In genomic region chr17:24527315-24527714, GRCm38 (mm10) we compare ENCODE assay signal across 8 mouse cellular contexts. TPM values are rescaled to one million over a fixed set of nuclear protein-coding genes. Genes with fewer than 3 reads are reported as not detected.
A peak's percentile ranks its signal among the peaks of the same experiment; 100 is the strongest.
DNase-seq lines count a peak whose midpoint lies in the region; ATAC-seq and TF ChIP-seq lines count a peak whose summit lies in the region.

No protein-coding gene starts in this region.

- WGBS in heart, embryonic 10.5 days = 0% methylated on average over 19 of the region's 19 CpGs
- under 1% methylated on average over 19 of the region's 19 CpGs for WGBS in forebrain, embryonic 15.5 days
- under 1% methylated on average over 19 of the region's 19 CpGs for WGBS in lung, postnatal 0 days

- peak overlapping the region; percentile 65 for H3K4me2 ChIP-seq in forebrain, embryonic 15.5 days (replicated peaks)
- peak overlapping the region; percentile 59 for H3K4me2 ChIP-seq in lung, postnatal 0 days (replicated peaks; ENCODE audit: low read depth, low read length)

- no peaks in the 10 kb centered on the region for H3K9me3 ChIP-seq in heart, embryonic 10.5 days
- no peaks in the 10 kb centered on the region for H3K9me3 ChIP-seq in ES-E14 (ENCODE audit: control insufficient read depth, insufficient read depth, low read depth, low read length)
- no peaks in the 10 kb centered on the region for H3K9me3 ChIP-seq in forebrain, embryonic 15.5 days
- H3K9me3 ChIP-seq in lung, postnatal 0 days (ENCODE audit: low read length) = no peaks in the 10 kb centered on the region

- ATAC-seq in forebrain, embryonic 15.5 days (replicated peaks) = peak; percentile 1; the same call in 1 of the 2 replicates
- ATAC-seq in lung, postnatal 0 days = 0 out of 2 replicates have a peak, but pooled peaks have one; percentile 8

- intact Hi-C loops in heart, postnatal 25 days (cut with DNase I) = loop anchor here (5.0 kb wide), 3 partner anchors 125 to 190 kb away; partner anchors contain the start of genes Rnf151, Rps2, Slc9a3r2 and Zfp598
- intact Hi-C loops in left cerebral cortex, postnatal 10 days (cut with DNase I) = no loop called here

- TF ChIP-seq EP300 in lung, postnatal 0 days (IDR thresholded peaks at IDR 0.05) = no peak

- 0 out of 2 replicates have a peak, but pooled peaks cover 5% of the 10 kb centered on the region for H3K27me3 ChIP-seq in heart, embryonic 10.5 days (ENCODE audit: insufficient read depth, poor library complexity, severe bottlenecking)
- no peaks in the 10 kb centered on the region for H3K27me3 ChIP-seq in forebrain, embryonic 15.5 days
- no peaks in the 10 kb centered on the region for H3K27me3 ChIP-seq in lung, postnatal 0 days (replicated peaks; ENCODE audit: insufficient read depth, low read length)

- peak overlapping the region; percentile 92 for H3K4me3 ChIP-seq in heart, embryonic 10.5 days
- peak overlapping the region; percentile 95 to 98 for H3K4me3 ChIP-seq in ES-E14 (ENCODE audit: insufficient read depth in 1 of 2, low read depth in 1 of 2, low read length in 2 of 2, poor library complexity in 1 of 2, severe bottlenecking in 1 of 2)
- H3K4me3 ChIP-seq in forebrain, embryonic 15.5 days = peak overlapping the region; percentile 93
- peak overlapping the region; percentile 83 for H3K4me3 ChIP-seq in lung, postnatal 0 days (ENCODE audit: low read depth, low read length)

- peaks cover 49% of the 10 kb centered on the region for H3K4me1 ChIP-seq in heart, embryonic 10.5 days
- H3K4me1 ChIP-seq in ES-E14 (ENCODE audit: control insufficient read depth in 2 of 2, insufficient read depth in 2 of 2, low read length in 2 of 2, poor library complexity in 1 of 2) = peaks cover 0 to 13% of the 10 kb centered on the region in 2 experiments; a peak in 1 of 4 replicates
- peaks cover 53% of the 10 kb centered on the region for H3K4me1 ChIP-seq in forebrain, embryonic 15.5 days
- peaks cover 15% of the 10 kb centered on the region; the same call in 1 of the 2 replicates for H3K4me1 ChIP-seq in lung, postnatal 0 days (ENCODE audit: insufficient read depth, low read depth, low read length)

- peak overlapping the region; percentile 93 for H3K27ac ChIP-seq in heart, embryonic 10.5 days
- H3K27ac ChIP-seq in ES-E14 (ENCODE audit: insufficient read depth, low read depth, low read length, poor library complexity, severe bottlenecking) = peak overlapping the region; percentile 57; the same call in 1 of the 2 replicates
- peak overlapping the region; percentile 86 for H3K27ac ChIP-seq in forebrain, embryonic 15.5 days (replicated peaks)
- H3K27ac ChIP-seq in lung, postnatal 0 days (ENCODE audit: low read length) = peak overlapping the region; percentile 65

- DNase-seq in heart, embryonic 10.5 days (ENCODE audit: low spot score) = no peak
- no peak for DNase-seq in heart, postnatal 25 days (ENCODE audit: low spot score)
- no peak for DNase-seq in ES-E14 (ENCODE audit: low read depth, low spot score)
- DNase-seq in lung, postnatal 0 days (ENCODE audit: low spot score) = peak; percentile 57
- DNase-seq in left cerebral cortex, postnatal 10 days (ENCODE audit: extremely low spot score in 1 of 2, low spot score in 2 of 2) = no peak
- DNase-seq in adrenal gland, postnatal 4 days (ENCODE audit: low spot score in 2 of 2) = no peak
- DNase-seq in cerebellum, adult 8-10 months = no peak

- in situ Hi-C loops in ES-E14 (cut with MboI; ENCODE audit: low sequenced_read_pairs in 2 of 2, unreplicated experiment in 2 of 2) = no loop called here

- peaks cover 31% of the 10 kb centered on the region for H3K36me3 ChIP-seq in heart, embryonic 10.5 days
- peaks cover 21% of the 10 kb centered on the region for H3K36me3 ChIP-seq in ES-E14 (ENCODE audit: control insufficient read depth, insufficient read depth, low read length, poor library complexity, severe bottlenecking)
- H3K36me3 ChIP-seq in forebrain, embryonic 15.5 days = no peaks in the 10 kb centered on the region
- H3K36me3 ChIP-seq in lung, postnatal 0 days (ENCODE audit: insufficient read depth, low read length) = no peaks in the 10 kb centered on the region

- peak overlapping the region; percentile 98 for H3K9ac ChIP-seq in ES-E14 (ENCODE audit: insufficient read depth, low read depth, low read length, poor library complexity, severe bottlenecking)
- peak overlapping the region; percentile 97 for H3K9ac ChIP-seq in forebrain, embryonic 15.5 days (replicated peaks)
- peak overlapping the region; percentile 83 for H3K9ac ChIP-seq in lung, postnatal 0 days (replicated peaks; ENCODE audit: low read depth)

- TF ChIP-seq CTCF in lung, postnatal 0 days (IDR thresholded peaks at IDR 0.05) = no peak

TF ChIP-seq in ES-E14, 5 proteins besides CTCF, POLR2A, EP300 and RAD21:
- TF ChIP-seq MAFK (IDR thresholded peaks at IDR 0.05; ENCODE audit: insufficient read depth, low read depth, low read length) (no peak), HCFC1 (IDR thresholded peaks at IDR 0.05; ENCODE audit: borderline replicate concordance, insufficient read depth, low read length) (no peak), CHD2 (IDR thresholded peaks at IDR 0.05; ENCODE audit: low read depth, low read length) (no peak), ZC3H11A (IDR thresholded peaks at IDR 0.05; ENCODE audit: borderline replicate concordance, low read depth, low read length) (no peak), ZNF384 (IDR thresholded peaks at IDR 0.05; ENCODE audit: low read depth, low read length) (no peak)

RNA-seq across cellular contexts. Expression of gene Traf7, which starts 0.4 kb away (rescaled TPM):
- polyA plus RNA-seq in heart, embryonic 10.5 days (2016; fragmentation: Nextera tagmentation; extraction: Ambion mirVana) = 93.5 and 95.9 TPM in 2 replicates
- 10 to 100 TPM; 43.6 to 54.1 TPM for total RNA-seq in heart, postnatal 25 days (2021)
- 149 and 228 TPM in 2 replicates for total RNA-seq in ES-E14 (2012; rRNA removed)
- polyA plus RNA-seq in forebrain, embryonic 15.5 days (2015; fragmentation: Nextera tagmentation; extraction: Ambion mirVana) = 107 and 112 TPM in 2 replicates
- 65.3 and 66.8 TPM in 2 replicates for polyA plus RNA-seq in lung, postnatal 0 days (2015; fragmentation: Nextera tagmentation; extraction: Ambion mirVana)
- 100 to 1,000 TPM; 105 to 107 TPM for total RNA-seq in left cerebral cortex, postnatal 10 days (2021)
- total RNA-seq in adrenal gland, postnatal 4 days (2021) = 100 to 1,000 TPM; 137 to 149 TPM

RNA-seq across cellular contexts. Expression of gene Rab26, which starts 6.7 kb away (rescaled TPM):
- polyA plus RNA-seq in heart, embryonic 10.5 days (2016; fragmentation: Nextera tagmentation; extraction: Ambion mirVana) = 1.3 and 2.3 TPM in 2 replicates
- not detected for total RNA-seq in heart, postnatal 25 days (2021)
- total RNA-seq in ES-E14 (2012; rRNA removed) = 2.8 and 7.4 TPM in 2 replicates
- 5.7 and 6.6 TPM in 2 replicates for polyA plus RNA-seq in forebrain, embryonic 15.5 days (2015; fragmentation: Nextera tagmentation; extraction: Ambion mirVana)
- polyA plus RNA-seq in lung, postnatal 0 days (2015; fragmentation: Nextera tagmentation; extraction: Ambion mirVana) = 1.2 and 1.3 TPM in 2 replicates
- 10 to 100 TPM; 22.6 to 29.8 TPM for total RNA-seq in left cerebral cortex, postnatal 10 days (2021)
- 1 to 10 TPM; 1.1 to 1.9 TPM for total RNA-seq in adrenal gland, postnatal 4 days (2021)

RNA-seq across cellular contexts. Expression of gene Pkd1, which starts 22.3 kb away (rescaled TPM):
- 12.3 and 13.9 TPM in 2 replicates for polyA plus RNA-seq in heart, embryonic 10.5 days (2016; fragmentation: Nextera tagmentation; extraction: Ambion mirVana)
- total RNA-seq in heart, postnatal 25 days (2021) = 10 to 100 TPM; 41.2 to 50.6 TPM
- 27.8 and 35.9 TPM in 2 replicates for total RNA-seq in ES-E14 (2012; rRNA removed)
- 17.1 and 22.9 TPM in 2 replicates for polyA plus RNA-seq in forebrain, embryonic 15.5 days (2015; fragmentation: Nextera tagmentation; extraction: Ambion mirVana)
- polyA plus RNA-seq in lung, postnatal 0 days (2015; fragmentation: Nextera tagmentation; extraction: Ambion mirVana) = 26.3 and 27.4 TPM in 2 replicates
- total RNA-seq in left cerebral cortex, postnatal 10 days (2021) = 10 to 100 TPM; 60.8 to 66.7 TPM
- 10 to 100 TPM; 67.8 to 70.9 TPM for total RNA-seq in adrenal gland, postnatal 4 days (2021)

RNA-seq across cellular contexts. Expression of gene Caskin1, which starts 38.9 kb away (rescaled TPM):
- 0.71 and 1.4 TPM in 2 replicates for polyA plus RNA-seq in heart, embryonic 10.5 days (2016; fragmentation: Nextera tagmentation; extraction: Ambion mirVana)
- total RNA-seq in heart, postnatal 25 days (2021) = under 1 TPM; 0.14 to 0.39 TPM
- 1.8 and 2.0 TPM in 2 replicates for total RNA-seq in ES-E14 (2012; rRNA removed)
- polyA plus RNA-seq in forebrain, embryonic 15.5 days (2015; fragmentation: Nextera tagmentation; extraction: Ambion mirVana) = 25.6 and 26.4 TPM in 2 replicates
- 0.15 and 0.33 TPM in 2 replicates for polyA plus RNA-seq in lung, postnatal 0 days (2015; fragmentation: Nextera tagmentation; extraction: Ambion mirVana)
- 100 to 1,000 TPM; 161 to 162 TPM for total RNA-seq in left cerebral cortex, postnatal 10 days (2021)
- total RNA-seq in adrenal gland, postnatal 4 days (2021) = 10 to 100 TPM; 62.4 to 65.2 TPM

RNA-seq across cellular contexts. Expression of gene Mlst8, which starts 48.4 kb away (rescaled TPM):
- polyA plus RNA-seq in heart, embryonic 10.5 days (2016; fragmentation: Nextera tagmentation; extraction: Ambion mirVana) = 22.3 and 22.7 TPM in 2 replicates
- total RNA-seq in heart, postnatal 25 days (2021) = 10 to 100 TPM in 1 of 2 experiments, 1 to 10 TPM in 1; 9.4 to 11.3 TPM
- 24.2 and 32.8 TPM in 2 replicates for total RNA-seq in ES-E14 (2012; rRNA removed)
- 35.2 and 36.4 TPM in 2 replicates for polyA plus RNA-seq in forebrain, embryonic 15.5 days (2015; fragmentation: Nextera tagmentation; extraction: Ambion mirVana)
- polyA plus RNA-seq in lung, postnatal 0 days (2015; fragmentation: Nextera tagmentation; extraction: Ambion mirVana) = 13.0 and 14.4 TPM in 2 replicates
- 10 to 100 TPM; 31.6 to 37.4 TPM for total RNA-seq in left cerebral cortex, postnatal 10 days (2021)
- total RNA-seq in adrenal gland, postnatal 4 days (2021) = 10 to 100 TPM; 28.0 to 30.0 TPM
